Mouse (Mus musculus) thymus, postnatal 36 days (tissue): ENCODE results near the gene Phf14.
"Not testable (repeated sequence)": the region's sequence is repeated elsewhere in the genome, so short reads cannot be mapped to it uniquely, and the experiment has no call there.

Experiments
- DNase-seq, 2 experiments: peaks; one replicate each; pipeline ENCODE4 v3.0.0; 2022; ENCODE audit warnings: mixed read lengths in 2 of 2

The Phf14 gene

DNA sequence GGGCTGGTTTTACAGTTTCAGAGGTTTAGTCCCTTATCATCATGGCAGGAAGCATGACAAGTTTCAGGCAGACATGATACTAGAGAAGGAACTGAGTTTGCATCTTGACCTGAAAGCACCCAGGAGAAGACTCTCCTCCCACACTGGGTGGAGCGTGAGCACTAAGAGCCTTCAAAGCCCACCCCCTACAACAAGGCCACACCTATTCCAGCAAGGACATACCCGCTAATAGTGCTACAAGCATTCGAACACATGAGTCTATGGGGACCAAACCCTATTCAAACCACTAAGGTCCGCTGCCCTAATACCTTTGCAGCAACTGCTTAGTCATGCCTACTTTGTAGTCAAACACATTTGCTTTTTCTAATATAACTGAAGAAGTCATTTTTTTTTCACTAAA lies 189.5 kb downstream of the Phf14 start:
- no peak for DNase-seq

DNA sequence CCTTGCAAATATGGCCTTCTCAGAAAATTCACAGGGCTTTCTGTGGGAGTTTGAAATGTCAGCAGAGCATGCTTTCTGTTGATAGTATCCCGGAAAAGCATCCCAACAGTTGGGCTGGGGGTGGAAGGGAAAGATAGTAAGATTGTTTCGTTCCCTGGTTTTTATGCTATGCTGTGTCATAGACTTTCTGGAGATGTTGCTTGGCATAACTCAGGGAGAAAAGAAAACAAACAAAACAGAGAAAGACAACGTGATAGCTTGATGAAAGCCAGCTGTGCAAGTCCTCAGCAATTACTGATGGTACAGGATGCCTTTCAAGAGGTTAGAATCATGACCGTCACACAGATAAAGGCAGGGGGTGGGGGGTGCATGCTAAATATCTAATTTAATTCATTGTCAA lies 197.5 kb downstream of the Phf14 start:
- no peak for DNase-seq

DNA sequence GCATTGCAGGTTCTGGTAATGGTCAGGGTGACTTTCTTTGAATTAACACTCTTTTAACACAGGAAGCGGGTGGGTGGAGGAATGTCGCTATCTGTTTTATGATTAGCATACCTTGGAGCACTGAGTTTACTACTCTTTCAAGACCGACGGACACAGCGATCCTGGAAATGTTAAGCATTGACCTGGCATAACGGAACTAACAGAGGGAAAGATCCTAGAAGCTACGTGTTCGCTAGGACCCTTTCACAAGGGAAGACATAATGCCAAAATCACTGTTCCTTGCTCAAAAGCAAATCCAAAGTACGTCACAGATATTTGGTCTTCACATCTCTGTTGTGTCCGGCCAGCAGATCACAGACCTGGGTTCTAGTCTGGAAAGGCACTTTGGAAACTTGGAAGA lies 199.7 kb downstream of the Phf14 start:
- DNase-seq: no peak

DNA sequence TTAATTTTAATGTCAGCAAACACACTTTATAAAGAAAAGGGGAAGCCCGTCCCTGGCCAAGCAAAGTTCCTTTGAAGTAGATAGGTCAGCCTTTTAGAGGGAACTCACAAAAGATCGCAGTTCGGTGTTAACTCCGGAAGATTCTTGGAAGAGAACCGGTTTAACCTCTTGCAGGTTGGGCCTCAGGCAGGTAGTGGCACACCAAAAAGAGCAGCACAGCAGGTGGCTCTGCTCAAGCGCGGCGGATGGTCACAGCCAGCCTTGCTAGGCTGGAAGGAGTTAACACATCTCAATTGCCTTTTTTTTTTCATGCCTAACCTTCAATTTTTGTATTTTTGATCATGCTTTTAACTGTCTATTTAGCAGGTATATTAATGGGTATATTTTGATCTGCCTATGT lies 200.2 kb downstream of the Phf14 start:
- no peak for DNase-seq

DNA sequence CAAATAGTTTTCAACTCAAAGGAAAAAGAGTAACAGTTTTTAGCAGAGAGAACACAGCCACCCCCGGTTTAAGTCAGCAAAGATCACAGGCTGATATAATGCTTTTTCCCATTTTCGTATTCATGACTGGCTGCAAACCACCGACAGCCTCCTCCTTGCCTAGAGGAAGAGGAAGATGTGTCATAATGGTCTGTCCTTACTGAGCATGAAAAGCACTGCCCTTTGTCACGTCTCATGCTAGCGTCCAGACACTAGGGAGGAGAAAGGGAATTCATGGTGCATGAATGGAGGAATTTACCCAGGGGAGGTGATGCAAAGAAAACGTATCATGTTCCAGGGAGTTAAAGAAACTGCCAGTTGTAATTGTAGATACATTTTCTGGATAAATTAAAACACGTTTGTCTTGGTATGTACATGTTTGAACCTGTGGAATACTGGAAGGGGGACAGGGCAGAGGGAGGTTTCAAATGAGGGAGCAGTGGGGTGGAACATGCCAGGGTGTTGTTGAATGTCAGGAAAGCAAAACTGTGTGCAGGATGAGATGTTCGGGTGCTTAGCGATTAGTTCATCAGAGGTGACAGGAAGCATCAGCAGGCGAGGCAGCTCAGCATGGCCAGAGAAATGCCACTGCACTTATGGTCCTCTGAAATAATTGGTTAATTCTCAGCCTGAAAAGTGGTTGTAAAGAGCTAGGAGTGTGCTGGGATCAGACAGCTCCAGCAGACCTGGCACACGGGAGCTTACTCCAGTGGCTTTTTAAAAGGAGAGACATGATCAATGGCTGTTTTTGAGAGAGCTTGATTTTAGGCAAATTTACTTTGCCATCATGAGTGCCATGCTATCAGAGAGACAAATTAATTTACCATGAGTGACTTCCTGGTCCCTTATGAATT lies 209.6 kb downstream of the Phf14 start:
- DNase-seq: no peak

DNA sequence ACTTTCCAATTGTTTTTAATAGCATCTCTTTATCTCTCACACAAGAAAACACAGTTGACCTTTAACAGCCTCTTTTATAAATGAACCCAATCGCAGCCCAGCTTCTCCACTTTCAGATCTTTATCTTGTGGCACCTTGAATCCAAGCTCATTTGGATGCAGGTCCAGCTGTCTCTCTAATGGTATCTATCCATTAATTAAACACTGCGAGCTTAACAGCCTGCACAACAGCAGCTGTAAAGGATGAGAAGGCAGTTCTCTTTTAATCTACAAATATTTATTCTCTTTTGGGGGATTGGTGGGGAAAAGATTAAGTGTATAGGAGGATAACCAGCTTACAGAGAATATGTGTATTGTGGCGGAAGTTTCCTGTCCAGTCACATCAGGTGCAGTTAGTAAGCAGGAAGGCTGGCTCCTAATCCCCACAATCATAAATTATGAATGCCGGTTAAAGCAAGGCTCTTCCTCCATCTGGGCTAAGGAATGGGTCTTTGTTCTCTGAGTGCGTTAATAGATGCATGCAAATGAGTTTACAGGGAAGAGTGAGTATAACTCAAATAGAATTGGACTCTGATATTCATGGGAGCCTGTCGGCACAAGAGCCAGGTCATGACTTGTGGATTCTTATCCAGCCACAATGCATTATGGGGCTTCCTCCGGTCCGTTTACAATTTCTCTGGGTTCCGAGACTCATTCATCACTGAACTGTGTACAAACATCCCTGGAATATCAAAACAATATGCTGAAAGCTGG lies 210.4 kb downstream of the Phf14 start:
- no peak for DNase-seq

DNA sequence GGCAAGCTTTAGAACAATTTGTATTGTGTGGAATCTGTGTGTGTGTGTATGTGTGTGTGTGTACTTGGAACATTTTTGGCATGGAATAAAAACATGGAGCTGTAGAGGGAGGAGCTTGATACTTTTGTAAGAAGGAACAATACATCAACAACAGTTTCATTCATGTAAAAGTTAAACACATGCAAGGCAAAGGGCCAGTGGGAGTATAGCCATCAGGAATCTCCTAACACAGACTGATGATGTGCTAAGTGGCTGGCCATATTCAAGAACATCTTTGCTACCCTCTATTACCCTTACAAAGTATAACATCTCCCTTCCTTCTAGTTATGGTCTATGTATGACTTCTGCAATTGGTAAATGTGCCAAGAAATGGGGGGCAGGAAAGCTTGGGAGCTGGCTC lies 215.2 kb downstream of the Phf14 start:
- DNase-seq: no peak

DNA sequence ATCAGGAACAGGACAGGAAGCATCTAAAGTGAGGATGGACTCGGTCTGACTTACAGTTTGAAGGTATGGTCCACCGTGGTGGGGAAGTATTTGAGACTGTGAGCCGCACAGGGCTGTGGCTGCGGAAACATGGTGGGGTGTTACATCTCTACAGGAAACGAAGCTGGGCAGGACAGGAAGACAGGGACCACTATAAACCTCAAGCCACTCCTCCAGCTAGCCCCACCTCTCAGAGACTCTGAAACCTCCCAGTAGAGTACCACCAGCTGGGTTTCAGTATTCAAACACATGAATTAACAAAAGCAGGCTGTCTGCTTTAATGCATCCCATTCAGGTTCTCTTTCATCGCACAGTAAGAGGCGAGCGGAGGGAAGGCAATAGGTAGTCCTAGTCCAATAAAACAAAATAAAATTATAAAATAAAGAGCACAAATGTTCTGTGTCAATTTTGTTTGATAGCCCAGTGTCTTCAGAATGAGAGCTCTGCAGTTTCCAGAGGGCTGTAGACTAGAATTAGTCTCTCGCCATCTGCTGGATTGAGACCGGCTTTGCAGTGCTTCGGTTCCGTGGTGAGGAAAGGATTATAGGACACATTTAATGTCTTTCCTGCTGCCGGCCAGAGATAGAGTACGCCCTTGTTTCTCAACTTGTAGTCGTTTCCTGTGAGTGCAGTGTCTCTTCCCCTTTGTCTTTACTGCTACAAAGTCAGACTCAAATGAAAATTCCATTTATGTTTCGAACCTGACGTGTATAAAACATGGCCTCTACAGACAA lies 217.6 kb downstream of the Phf14 start:
- DNase-seq: peak; percentile 45 to 51

DNA sequence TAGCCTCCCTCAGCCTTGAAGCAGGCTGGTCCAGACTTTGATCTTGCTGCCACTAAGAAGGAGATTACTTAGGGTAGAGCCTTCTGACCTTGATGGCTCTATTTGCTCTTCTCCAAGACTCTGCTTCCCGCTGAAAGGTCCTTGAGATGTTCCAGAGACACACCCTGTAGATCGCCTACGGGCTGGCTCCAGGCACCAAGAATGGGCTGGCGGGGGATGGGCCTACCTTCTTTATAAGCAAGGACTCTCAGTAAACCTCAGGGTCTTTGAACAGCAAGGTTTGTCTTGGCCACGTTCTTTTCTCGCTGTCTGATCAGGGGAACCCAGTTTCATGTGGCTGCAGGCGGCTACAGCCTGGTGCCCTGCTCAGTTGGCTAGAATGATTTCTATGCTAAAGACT lies 219.0 kb downstream of the Phf14 start:
- DNase-seq: not testable (repeated sequence)

DNA sequence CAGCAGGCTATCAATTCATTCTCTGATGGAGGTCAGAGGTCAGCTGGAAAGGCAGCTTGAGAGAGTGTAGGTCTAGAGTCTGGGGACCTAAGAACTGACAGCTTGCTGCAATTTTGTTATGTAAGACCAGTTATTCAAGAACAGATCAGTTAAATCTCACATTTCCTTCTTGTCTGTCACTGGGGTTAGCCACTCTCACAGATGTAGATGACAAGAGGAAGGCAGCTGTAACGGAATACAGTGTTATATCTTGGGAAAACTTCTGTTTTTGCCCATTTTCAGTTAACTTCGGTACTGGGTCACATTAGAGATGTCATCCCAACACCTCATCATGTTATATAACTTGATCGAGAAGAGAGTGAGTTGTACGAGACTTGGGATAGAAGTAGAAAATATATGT lies 219.7 kb downstream of the Phf14 start:
- DNase-seq: no peak
